Mouse (Mus musculus) small intestine, adult 10 weeks (tissue): ENCODE results near the gene Trim54. TPM values are rescaled to one million over a fixed set of nuclear protein-coding genes. Genes with fewer than 3 reads are reported as not detected.

Experiments used
- polyA plus RNA-seq: library from polyadenylated mRNA; stranded (reverse); fragments of 350-450 nt; fragmentation: Illumina TruSeq; extraction: RNeasy Lipid Tissue Mini Kit (QIAGEN cat#74804); gene quantifications from one replicate; pipeline ENCODE4 v1.2.3, GENCODE M21; 2014; ENCODE audit warnings: low replicate concordance

The Trim54 gene
- polyA plus RNA-seq, result not detected

GRCm38 (mm10) chr5:31116354-31116753 lies at the start of gene Trim54:
Trim54 (plus strand) TSS chr5:31116712.

GRCm38 (mm10) chr5:31105814-31106335 lies 10.6 kb upstream of the Trim54 start, which contains the start of gene Dnajc5g:
Dnajc5g (plus strand) TSS chr5:31106285.

GRCm38 (mm10) chr5:31108000-31108490 lies 8.5 kb upstream of the Trim54 start, which contains the start of gene Slc30a3:
Slc30a3 (minus strand) TSS chr5:31108237.

GRCm38 (mm10) chr5:31138241-31138967 lies 21.9 kb downstream of the Trim54 start, which contains the start of gene Ucn:
Ucn (minus strand) TSS chr5:31138829.

GRCm38 (mm10) chr5:31154152-31154553 lies 37.6 kb downstream of the Trim54 start, which contains the start of gene Mpv17:
Mpv17 (minus strand) TSS chr5:31154251.

DNA sequence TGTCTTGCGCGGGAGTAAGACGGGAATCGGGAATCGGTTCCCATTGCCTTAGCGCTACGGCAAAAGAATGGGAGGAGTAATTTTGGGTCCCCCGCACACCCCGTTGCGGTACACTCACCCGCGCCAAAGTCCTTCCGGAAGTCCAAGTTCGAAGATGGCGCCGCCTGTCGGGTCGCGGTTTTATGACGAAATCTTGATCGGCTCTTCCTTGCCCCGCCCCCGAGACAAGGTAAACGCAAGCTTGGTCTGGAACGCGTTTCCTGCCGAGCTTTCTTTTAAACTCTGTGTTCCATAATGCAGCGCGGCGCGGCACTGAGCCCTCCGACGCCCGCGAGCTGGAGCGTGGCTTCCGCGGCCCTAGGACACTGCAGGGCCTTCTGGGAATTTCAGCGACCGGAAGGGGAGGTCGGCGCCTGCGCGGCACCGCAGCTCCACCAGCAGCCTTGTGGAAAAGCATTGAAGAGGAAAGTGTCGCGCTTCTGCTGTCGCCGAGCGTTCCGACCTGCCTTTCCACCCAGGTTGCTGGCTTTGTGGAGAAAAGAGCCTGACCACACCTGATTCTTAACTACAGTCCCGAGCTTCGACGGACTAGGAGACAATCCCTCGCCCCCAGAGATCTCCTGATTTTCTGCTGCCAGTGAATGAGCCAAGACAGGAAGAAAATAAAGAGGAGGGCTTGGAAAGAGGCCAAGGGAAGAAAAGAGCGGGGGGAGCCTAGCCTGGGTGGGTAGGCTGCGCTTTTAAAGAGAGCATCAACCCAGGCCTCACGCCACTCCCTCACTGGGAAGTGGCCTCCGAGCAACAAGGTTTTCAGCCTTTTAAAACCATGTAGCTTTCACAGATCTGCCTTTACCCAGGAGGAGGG lies 63.5 kb downstream of the Trim54 start, which contains the start of the genes Gm29609 and Gtf3c2:
Gm29609 (minus strand) TSS at position 146 of the 865 bp plus-strand sequence.
Gtf3c2 (minus strand) TSS at position 379 of the 865 bp plus-strand sequence.

Other genes starting within 250 kb of the Trim54 start
- gene Tmem214, start 248.7 kb upstream of the Trim54 start, polyA plus RNA-seq, result 15.1 TPM
- gene Agbl5, start 228.0 kb upstream of the Trim54 start, polyA plus RNA-seq, result 2.3 TPM
- gene Ost4, start 208.9 kb upstream of the Trim54 start, polyA plus RNA-seq, result 273 TPM
- gene Emilin1, start 203.3 kb upstream of the Trim54 start, polyA plus RNA-seq, result 0.11 TPM
- 2.0 TPM for gene Khk, start 195.3 kb upstream of the Trim54 start, polyA plus RNA-seq
- gene Cgref1, start 171.1 kb upstream of the Trim54 start, polyA plus RNA-seq, result 18.4 TPM
- 17.1 TPM for gene Preb, start 156.4 kb upstream of the Trim54 start, polyA plus RNA-seq
- 0.30 TPM for gene Tcf23, start 148.1 kb upstream of the Trim54 start, polyA plus RNA-seq
- 41.8 TPM for gene Atraid, start 68.4 kb upstream of the Trim54 start, polyA plus RNA-seq
- 3.5 TPM for gene Slc5a6, start 67.8 kb upstream of the Trim54 start, polyA plus RNA-seq
- gene Cad, start 61.9 kb upstream of the Trim54 start, polyA plus RNA-seq, result 0.33 TPM
- not detected for gene Dnajc5g, start 10.4 kb upstream of the Trim54 start, polyA plus RNA-seq
- gene Slc30a3, start 8.5 kb upstream of the Trim54 start, polyA plus RNA-seq, result not detected
- not detected for gene Ucn, start 22.1 kb downstream of the Trim54 start, polyA plus RNA-seq
- 10.0 TPM for gene Mpv17, start 37.5 kb downstream of the Trim54 start, polyA plus RNA-seq
- gene Gm29609, start 63.2 kb downstream of the Trim54 start, polyA plus RNA-seq, result 0.22 TPM
- 49.3 TPM for gene Gtf3c2, start 63.4 kb downstream of the Trim54 start, polyA plus RNA-seq
- 37.9 TPM for gene Snx17, start 76.5 kb downstream of the Trim54 start, polyA plus RNA-seq
- 0.89 TPM for gene Eif2b4, start 76.7 kb downstream of the Trim54 start, polyA plus RNA-seq
- gene Zfp513, start 85.6 kb downstream of the Trim54 start, polyA plus RNA-seq, result 0.85 TPM
- 14.1 TPM for gene Ppm1g, start 104.0 kb downstream of the Trim54 start, polyA plus RNA-seq
- 91.8 TPM for gene Nrbp1, start 124.2 kb downstream of the Trim54 start, polyA plus RNA-seq
- gene Gm9970, start 124.5 kb downstream of the Trim54 start, polyA plus RNA-seq, result not detected
- gene Krtcap3, start 135.0 kb downstream of the Trim54 start, polyA plus RNA-seq, result 1.6 TPM
- 3.9 TPM for gene Ift172, start 174.4 kb downstream of the Trim54 start, polyA plus RNA-seq
- 0.93 TPM for gene Fndc4, start 179.4 kb downstream of the Trim54 start, polyA plus RNA-seq
- gene Gckr, start 180.7 kb downstream of the Trim54 start, polyA plus RNA-seq, result 0.11 TPM